Comparison of ENCODE assay signal across 8 mouse cellular contexts in the genomic region with DNA sequence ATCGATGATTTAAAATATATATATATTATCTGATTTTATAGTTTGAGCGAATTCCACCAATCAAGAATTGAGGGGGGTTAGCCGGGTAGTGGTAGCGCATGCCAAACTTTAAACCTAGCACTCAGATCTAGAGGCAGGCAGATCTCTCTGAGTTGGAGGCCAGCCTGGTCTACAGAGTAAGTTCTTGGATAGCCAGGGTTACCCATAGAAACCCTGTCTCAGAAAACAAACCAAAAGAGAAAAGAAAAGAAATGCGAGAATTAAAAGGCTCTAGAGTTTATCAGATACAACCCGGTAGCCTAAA. TPM values are rescaled to one million over a fixed set of nuclear protein-coding genes. Genes with fewer than 3 reads are reported as not detected.
DNase-seq lines count a peak whose midpoint lies in the region; ATAC-seq and TF ChIP-seq lines count a peak whose summit lies in the region.

No protein-coding gene starts in this region.

- TF ChIP-seq CTCF in lung, adult 2 months (IDR thresholded peaks at IDR 0.05; ENCODE audit: insufficient read depth, low read length), result no peak
- TF ChIP-seq CTCF in midbrain, postnatal 0 days (IDR thresholded peaks at IDR 0.05), result no peak

- peak overlapping the region; percentile 62 for H3K4me2 ChIP-seq in embryonic facial prominence, embryonic 14.5 days (ENCODE audit: low read depth, low read length)
- peak overlapping the region; percentile 79 for H3K4me2 ChIP-seq in midbrain, postnatal 0 days (ENCODE audit: low read depth, low read length, poor library complexity, severe bottlenecking)

- H3K9me3 ChIP-seq in embryonic facial prominence, embryonic 14.5 days (ENCODE audit: control insufficient read depth, low read length), result no peaks in the 10 kb centered on the region
- no peaks in the 10 kb centered on the region for H3K9me3 ChIP-seq in midbrain, postnatal 0 days (ENCODE audit: low read length)

- no peaks in the 10 kb centered on the region; the same call in 1 of the 2 replicates for H3K4me1 ChIP-seq in lung, adult 2 months (ENCODE audit: control insufficient read depth, insufficient read depth, low read length)
- peaks cover 5% of the 10 kb centered on the region; the same call in 1 of the 2 replicates for H3K4me1 ChIP-seq in embryonic facial prominence, embryonic 14.5 days (ENCODE audit: control insufficient read depth, insufficient read depth, low read length)
- H3K4me1 ChIP-seq in midbrain, postnatal 0 days (ENCODE audit: insufficient read depth, low read length), result no peaks in the 10 kb centered on the region; the same call in 1 of the 2 replicates

- TF ChIP-seq POLR2A in lung, adult 2 months (IDR thresholded peaks at IDR 0.05; ENCODE audit: borderline replicate concordance, extremely low read depth, low read depth, low read length), result no peak

- no peak for DNase-seq in lung, adult 2 months
- no peak for DNase-seq in lung, postnatal 14 days
- no peak for DNase-seq in embryonic facial prominence, embryonic 14.5 days (ENCODE audit: low spot score)
- DNase-seq in induced T-regulatory cell, adult 2 months (ENCODE audit: low read depth), result peak; percentile 34
- no peak for DNase-seq in midbrain, postnatal 0 days (ENCODE audit: low spot score)
- DNase-seq in spleen, postnatal 14 days (ENCODE audit: low spot score in 2 of 2), result no peak
- DNase-seq in frontal cortex, postnatal 14 days (ENCODE audit: low spot score in 2 of 2), result no peak

- WGBS in lung, adult 2 months, result 20% methylated on average over 6 of the region's 6 CpGs
- 23% methylated on average over 6 of the region's 6 CpGs for WGBS in embryonic facial prominence, embryonic 14.5 days
- 28% methylated on average over 6 of the region's 6 CpGs for WGBS in midbrain, postnatal 0 days

- H3K36me3 ChIP-seq in embryonic facial prominence, embryonic 14.5 days (ENCODE audit: control insufficient read depth, insufficient read depth, low read length), result peaks cover 11% of the 10 kb centered on the region; the same call in 1 of the 2 replicates
- H3K36me3 ChIP-seq in midbrain, postnatal 0 days (ENCODE audit: insufficient read depth, low read length), result no peaks in the 10 kb centered on the region

- ATAC-seq in embryonic facial prominence, embryonic 14.5 days (ENCODE audit: low read depth), result no peak
- peak; percentile 17; the same call in 1 of the 2 replicates for ATAC-seq in midbrain, postnatal 0 days (ENCODE audit: low FRiP score)
- ATAC-seq in monocyte, adult 5-6 weeks (replicated peaks; ENCODE audit: insufficient number of reproducible peaks, low FRiP score, low TSS enrichment, poor library complexity, severe bottlenecking), result no peak

- peak overlapping the region; percentile 89 for H3K9ac ChIP-seq in embryonic facial prominence, embryonic 14.5 days (ENCODE audit: low read depth, low read length)
- H3K9ac ChIP-seq in midbrain, postnatal 0 days (replicated peaks; ENCODE audit: low read length, poor library complexity, severe bottlenecking), result peak overlapping the region; percentile 86; the same call in 1 of the 2 replicates

- H3K4me3 ChIP-seq in lung, adult 2 months (replicated peaks; ENCODE audit: extremely low read depth, low read depth, low read length), result peak overlapping the region; percentile 19
- peak overlapping the region; percentile 92 for H3K4me3 ChIP-seq in embryonic facial prominence, embryonic 14.5 days (ENCODE audit: low read depth, low read length)
- peak overlapping the region; percentile 93 for H3K4me3 ChIP-seq in midbrain, postnatal 0 days (ENCODE audit: low read depth, low read length)

- no peaks in the 10 kb centered on the region for H3K27me3 ChIP-seq in embryonic facial prominence, embryonic 14.5 days (replicated peaks; ENCODE audit: control insufficient read depth, insufficient read depth, low read length)
- H3K27me3 ChIP-seq in midbrain, postnatal 0 days (ENCODE audit: insufficient read depth, low read length), result no peaks in the 10 kb centered on the region

- no peak overlapping the region for H3K27ac ChIP-seq in embryonic facial prominence, embryonic 14.5 days (replicated peaks; ENCODE audit: low read depth, low read length)
- no peak overlapping the region for H3K27ac ChIP-seq in midbrain, postnatal 0 days (ENCODE audit: low read depth, low read length)

RNA-seq across cellular contexts. Expression of a gene that starts 0.7 kb away (rescaled TPM):
- 8.9 and 15.6 TPM in 2 replicates for polyA plus RNA-seq in lung, adult 2 months (2012; rRNA removed)
- polyA plus RNA-seq in embryonic facial prominence, embryonic 14.5 days (2014; fragmentation: Nextera tagmentation; extraction: Ambion mirVana), result 45.8 and 46.4 TPM in 2 replicates
- total RNA-seq in midbrain, postnatal 0 days (2014; rRNA removed), result 50.7 and 60.4 TPM in 2 replicates
- polyA plus RNA-seq in midbrain, postnatal 0 days (2015; fragmentation: Nextera tagmentation; extraction: Ambion mirVana), result 49.8 and 51.0 TPM in 2 replicates
- 31.1 to 53.7 TPM (median 42.6 TPM) in 3 replicates for total RNA-seq in monocyte, adult 5-6 weeks (2017)

RNA-seq across cellular contexts. Expression of a gene that starts 36.0 kb away (rescaled TPM):
- 5.1 and 23.2 TPM in 2 replicates for polyA plus RNA-seq in lung, adult 2 months (2012; rRNA removed)
- polyA plus RNA-seq in embryonic facial prominence, embryonic 14.5 days (2014; fragmentation: Nextera tagmentation; extraction: Ambion mirVana), result 333 and 352 TPM in 2 replicates
- total RNA-seq in midbrain, postnatal 0 days (2014; rRNA removed), result 91.4 and 104 TPM in 2 replicates
- polyA plus RNA-seq in midbrain, postnatal 0 days (2015; fragmentation: Nextera tagmentation; extraction: Ambion mirVana), result 293 and 309 TPM in 2 replicates
- total RNA-seq in monocyte, adult 5-6 weeks (2017), result 78.5 to 113 TPM (median 86.9 TPM) in 3 replicates

RNA-seq across cellular contexts. Expression of a gene that starts 47.1 kb away (rescaled TPM):
- polyA plus RNA-seq in lung, adult 2 months (2012; rRNA removed), result 20.9 and 29.3 TPM in 2 replicates
- polyA plus RNA-seq in embryonic facial prominence, embryonic 14.5 days (2014; fragmentation: Nextera tagmentation; extraction: Ambion mirVana), result 169 and 181 TPM in 2 replicates
- total RNA-seq in midbrain, postnatal 0 days (2014; rRNA removed), result 93.2 and 96.8 TPM in 2 replicates
- polyA plus RNA-seq in midbrain, postnatal 0 days (2015; fragmentation: Nextera tagmentation; extraction: Ambion mirVana), result 163 and 176 TPM in 2 replicates
- total RNA-seq in monocyte, adult 5-6 weeks (2017), result 70.8 to 87.6 TPM (median 73.7 TPM) in 3 replicates

Comparison
In these comparisons a context has a peak if more than half of its experiments do, and no peak if none do; other contexts are left out.
1. H3K4me3 ChIP-seq: peak in every context shown above with its lines; median percentile 93 in midbrain, postnatal 0 days; 92 in embryonic facial prominence, embryonic 14.5 days; 19 in lung, adult 2 months.
2. RNA of a gene that starts 36.0 kb away (polyA plus RNA-seq): 333 to 352 TPM in embryonic facial prominence, embryonic 14.5 days and 293 to 309 TPM in midbrain, postnatal 0 days; 5.1 to 23.2 TPM in lung, adult 2 months; every median in the first group is over 10 times any median in the second.